Mouse (Mus musculus): ENCODE data around the gene Hltf.
"Not testable (repeated sequence)": the region's sequence is repeated elsewhere in the genome, so short reads cannot be mapped to it uniquely, and the experiment has no call there.

Hltf gene

GRCm38 (mm10) chr3:20057306-20058196, at the start of gene Hltf:
Hltf (plus strand) TSS chr3:20057811.
- DNase-seq (ENCODE audit: low read depth, low spot score): peak; percentile 98

DNA sequence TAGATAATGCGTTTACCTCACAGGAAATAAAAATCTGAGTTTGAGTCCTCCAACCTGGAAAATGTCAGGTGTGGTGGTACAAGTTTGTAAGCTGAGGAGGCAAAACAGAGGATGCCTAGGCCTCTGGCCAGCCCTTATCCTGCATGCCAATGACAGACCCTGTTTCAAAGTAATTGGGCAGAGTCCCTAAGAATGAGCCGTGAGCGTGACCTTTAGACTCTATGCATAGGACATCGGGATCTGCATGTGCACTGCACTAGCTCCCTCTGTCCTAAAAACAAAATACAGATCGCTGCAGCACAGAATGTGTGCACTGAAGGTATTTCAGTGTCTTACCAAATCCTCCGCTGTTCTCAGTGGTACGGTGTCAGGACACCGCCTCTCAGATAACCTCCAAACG, 47.1 kb upstream of the Hltf start:
- no peak for DNase-seq (ENCODE audit: low read depth, low spot score)

DNA sequence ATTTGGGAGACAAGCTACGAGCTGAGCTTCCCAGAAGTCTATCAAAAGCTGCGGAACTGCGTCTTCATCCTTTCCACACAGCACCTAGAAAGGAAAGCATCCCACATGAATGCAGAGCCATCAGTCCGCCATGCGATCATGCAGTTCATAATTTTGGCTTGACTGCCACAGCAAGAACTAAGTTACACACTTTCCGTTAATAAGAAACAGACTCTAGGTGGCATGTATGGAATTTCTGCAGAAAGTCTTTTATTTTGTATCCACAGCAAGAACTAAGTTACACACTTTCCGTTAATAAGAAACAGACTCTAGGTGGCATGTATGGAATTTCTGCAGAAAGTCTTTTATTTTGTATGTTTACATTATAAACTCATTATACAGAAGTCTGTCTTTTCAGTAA, 46.7 kb upstream of the Hltf start:
- DNase-seq (ENCODE audit: low read depth, low spot score): not testable (repeated sequence)

GRCm38 (mm10) chr3:20014454-20014853, 43.2 kb upstream of the Hltf start:
- no peak for DNase-seq (ENCODE audit: low read depth, low spot score)

DNA sequence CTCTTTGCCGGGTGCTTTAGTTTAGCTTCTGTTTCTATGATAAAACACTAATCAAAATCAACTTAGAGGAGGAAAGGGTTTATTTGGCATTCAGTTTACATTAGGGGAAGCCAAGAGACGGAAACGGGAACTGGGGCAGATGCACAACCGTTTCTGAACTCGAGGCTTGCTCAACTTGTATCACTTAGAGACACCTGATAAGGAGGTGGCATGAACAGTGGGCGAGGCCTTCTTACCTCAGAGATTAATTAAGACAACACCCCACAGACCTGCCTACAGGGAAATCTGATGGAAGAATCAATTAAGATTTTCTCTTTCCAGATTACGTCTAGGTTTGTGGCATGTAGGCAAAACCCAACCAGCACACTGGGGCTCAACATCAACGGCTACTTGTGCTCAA, 39.5 kb upstream of the Hltf start:
- no peak for DNase-seq (ENCODE audit: low read depth, low spot score)

- no peak for DNase-seq (ENCODE audit: low read depth, low spot score)
These were observed 33.8 kb upstream of the Hltf start for GRCm38 (mm10) chr3:20023832-20024231.

GRCm38 (mm10) chr3:20026481-20026880, 31.1 kb upstream of the Hltf start:
- DNase-seq (ENCODE audit: low read depth, low spot score): no peak

DNA sequence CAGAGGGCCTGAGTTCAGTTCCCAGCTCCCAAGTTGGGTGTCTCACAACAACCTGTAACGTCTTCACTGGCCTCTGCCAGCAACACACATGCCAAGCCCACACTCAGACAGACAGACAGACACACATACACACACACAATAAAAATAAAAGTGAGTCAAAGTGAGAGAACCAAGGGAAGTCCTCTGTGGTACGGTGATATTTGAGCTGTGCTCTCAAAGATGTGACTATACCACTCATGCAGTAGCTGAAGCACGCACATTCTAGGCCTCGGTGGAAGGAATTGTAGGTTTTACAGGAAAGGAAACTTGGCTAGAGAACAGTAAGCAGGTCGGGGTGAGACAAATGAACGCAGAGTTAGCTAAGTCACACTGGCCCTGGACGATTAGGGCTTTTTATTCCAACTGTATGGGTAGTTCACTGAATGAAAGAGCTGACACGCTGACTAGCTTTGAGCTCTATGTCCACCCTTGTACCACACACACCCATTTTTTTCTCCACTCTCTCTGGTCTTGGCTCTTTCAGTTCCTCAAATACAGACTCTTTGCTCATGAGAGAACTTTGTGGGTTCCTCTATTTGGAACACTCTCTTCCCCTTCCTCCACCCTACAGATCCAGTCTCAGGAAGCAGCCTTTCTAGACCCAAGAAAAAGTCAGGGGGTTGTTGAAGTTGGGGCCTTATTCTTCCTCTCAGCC, 30.5 kb upstream of the Hltf start:
- DNase-seq (ENCODE audit: low read depth, low spot score): peak; percentile 60

DNA sequence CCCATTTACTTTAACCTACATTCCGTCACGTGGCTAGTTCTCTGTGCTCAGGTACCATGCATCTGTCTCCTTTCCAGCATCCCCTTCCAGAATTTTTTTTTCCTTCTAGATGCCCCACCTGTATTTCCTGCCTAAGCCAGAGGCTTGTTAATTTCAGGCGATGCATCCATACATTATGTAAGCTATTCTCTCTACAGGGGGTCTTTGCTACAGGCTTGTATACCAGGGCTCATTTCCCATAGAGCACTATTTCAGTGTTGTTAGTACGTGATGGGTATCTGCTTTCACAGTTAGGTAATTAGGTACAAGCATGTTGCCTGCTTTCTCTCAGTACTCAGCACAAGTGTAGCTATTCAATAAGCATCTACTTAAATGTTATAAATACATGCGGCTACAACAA, 29.8 kb upstream of the Hltf start:
- DNase-seq (ENCODE audit: low read depth, low spot score): no peak

GRCm38 (mm10) chr3:20028640-20029039, 29.0 kb upstream of the Hltf start:
- no peak for DNase-seq (ENCODE audit: low read depth, low spot score)

- DNase-seq (ENCODE audit: low read depth, low spot score): no peak
These were observed 26.8 kb upstream of the Hltf start for GRCm38 (mm10) chr3:20030807-20031206.

DNA sequence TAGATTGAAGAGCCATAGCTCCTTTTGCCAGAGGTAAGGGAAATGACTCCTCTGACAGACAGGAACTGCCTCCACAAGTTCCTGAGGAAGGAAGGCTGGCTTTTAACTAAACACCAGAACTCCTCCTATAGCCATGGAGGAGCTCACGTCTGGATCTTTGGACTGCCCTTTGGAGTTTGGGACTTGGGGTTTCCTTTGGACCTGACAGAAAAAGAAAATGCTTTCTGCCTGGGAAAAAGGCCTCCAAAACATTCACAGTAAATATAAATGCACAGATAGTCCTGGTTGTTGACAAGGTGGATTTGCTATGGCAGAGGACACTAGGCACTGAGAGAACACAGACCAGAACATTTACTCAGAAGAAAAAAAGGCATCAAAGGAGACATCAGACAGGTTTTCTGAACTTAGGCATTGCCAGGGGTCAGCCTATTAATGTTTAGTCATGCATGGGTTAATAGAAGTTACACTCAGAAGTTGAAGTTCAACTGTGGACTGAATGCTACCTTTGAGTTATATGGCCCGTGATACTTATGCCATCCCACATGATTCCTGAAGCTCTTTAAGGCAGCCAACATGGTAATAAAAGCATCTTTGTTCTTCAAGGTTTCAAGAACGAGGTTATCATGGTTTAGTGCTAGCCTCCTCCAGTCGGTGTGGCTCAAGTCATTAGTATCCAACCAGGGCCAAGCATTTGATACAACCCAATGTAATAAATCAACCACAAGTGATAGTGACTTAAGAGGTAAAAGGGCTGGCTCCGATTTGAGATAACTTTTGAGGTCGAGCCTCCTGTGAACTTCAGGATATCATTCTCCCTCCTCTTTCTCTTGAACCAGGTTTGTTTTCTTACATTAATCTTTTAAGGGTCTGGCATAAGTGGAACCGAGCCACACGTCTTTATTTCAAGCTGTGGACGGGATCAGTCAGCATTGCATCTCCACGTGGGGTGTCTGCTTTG, 23.6 kb upstream of the Hltf start:
- no peak for DNase-seq (ENCODE audit: low read depth, low spot score)

DNA sequence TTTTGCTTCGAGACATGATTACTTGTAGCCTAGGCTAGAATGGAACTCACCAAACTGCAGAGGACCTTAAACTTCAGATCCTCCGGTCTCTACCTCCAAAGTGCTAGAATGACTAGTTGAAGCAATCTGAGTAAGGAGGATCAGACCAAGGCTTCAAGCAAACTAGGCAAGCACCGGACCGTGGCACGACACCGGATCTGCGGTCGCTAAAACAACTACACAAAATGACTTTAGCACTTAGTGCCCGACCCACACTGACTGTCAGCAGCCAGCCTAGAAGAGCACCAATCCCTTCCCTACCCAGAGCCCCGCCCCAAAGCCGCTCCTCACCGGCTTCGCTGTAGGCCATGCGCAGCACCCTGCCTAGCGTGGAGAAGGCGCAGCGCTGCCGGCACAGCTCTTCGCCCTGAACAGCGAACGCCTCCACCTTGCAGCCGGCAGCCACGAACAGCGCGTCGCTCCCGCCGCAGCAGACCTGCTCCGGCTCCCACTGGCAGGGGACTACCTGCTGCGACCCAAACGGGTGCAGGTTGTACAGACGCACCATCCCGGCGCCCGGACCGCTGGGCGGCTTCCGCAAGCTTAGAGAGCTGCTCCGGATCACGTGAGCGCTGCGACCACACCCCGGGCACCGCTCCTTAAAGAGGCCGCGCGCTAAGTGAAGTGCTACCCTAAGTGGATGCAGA, 22.7 kb upstream of the Hltf start, which contains the start of gene Hps3:
TSS of gene Hps3 (minus strand) at position 597 of the 686 bp plus-strand sequence.
- DNase-seq (ENCODE audit: low read depth, low spot score): peak; percentile 96

DNA sequence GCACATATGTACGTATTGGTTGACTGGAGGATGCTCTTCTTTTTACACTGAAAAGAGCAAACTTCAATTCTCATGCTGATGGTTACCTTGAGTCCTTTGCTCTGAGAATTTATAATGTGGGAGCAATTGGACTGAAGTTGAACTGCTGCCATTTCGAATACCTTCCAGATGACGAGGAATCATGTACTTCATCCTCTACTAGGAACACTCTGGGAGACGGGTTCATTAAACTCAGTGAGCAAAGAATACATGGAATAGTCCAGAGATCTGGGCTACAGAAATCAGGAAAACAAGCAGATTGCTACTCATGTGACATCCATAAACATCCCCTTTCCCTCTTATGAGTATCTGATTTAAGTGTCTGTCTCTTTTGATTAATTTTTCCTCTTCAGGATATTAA, 21.5 kb upstream of the Hltf start:
- DNase-seq (ENCODE audit: low read depth, low spot score): no peak

GRCm38 (mm10) chr3:20041461-20041860, 16.1 kb upstream of the Hltf start:
- not testable (repeated sequence) for DNase-seq (ENCODE audit: low read depth, low spot score)

DNA sequence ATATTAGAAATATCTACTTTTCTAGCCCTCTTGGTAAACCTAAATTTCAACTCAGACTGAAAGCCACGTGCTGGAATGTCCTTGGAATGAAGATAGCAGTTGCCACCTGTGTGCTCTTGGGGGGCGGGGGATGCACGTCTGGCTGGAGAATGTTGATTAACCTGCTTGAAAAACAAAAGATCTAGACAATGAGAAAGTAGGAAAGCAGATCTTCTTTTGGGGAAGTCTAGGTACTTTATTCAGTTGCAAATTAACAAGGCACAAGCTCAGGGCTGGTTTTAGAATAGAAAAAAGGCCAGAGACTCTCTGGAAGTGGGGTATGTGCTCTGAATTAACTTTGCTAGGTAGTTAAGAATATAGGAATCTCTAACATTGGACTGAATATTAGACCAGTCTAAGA, 12.9 kb upstream of the Hltf start:
- not testable (repeated sequence) for DNase-seq (ENCODE audit: low read depth, low spot score)

- DNase-seq (ENCODE audit: low read depth, low spot score): peak; percentile 61
These were observed 558 bp downstream of the Hltf start for GRCm38 (mm10) chr3:20058197-20058541.

DNA sequence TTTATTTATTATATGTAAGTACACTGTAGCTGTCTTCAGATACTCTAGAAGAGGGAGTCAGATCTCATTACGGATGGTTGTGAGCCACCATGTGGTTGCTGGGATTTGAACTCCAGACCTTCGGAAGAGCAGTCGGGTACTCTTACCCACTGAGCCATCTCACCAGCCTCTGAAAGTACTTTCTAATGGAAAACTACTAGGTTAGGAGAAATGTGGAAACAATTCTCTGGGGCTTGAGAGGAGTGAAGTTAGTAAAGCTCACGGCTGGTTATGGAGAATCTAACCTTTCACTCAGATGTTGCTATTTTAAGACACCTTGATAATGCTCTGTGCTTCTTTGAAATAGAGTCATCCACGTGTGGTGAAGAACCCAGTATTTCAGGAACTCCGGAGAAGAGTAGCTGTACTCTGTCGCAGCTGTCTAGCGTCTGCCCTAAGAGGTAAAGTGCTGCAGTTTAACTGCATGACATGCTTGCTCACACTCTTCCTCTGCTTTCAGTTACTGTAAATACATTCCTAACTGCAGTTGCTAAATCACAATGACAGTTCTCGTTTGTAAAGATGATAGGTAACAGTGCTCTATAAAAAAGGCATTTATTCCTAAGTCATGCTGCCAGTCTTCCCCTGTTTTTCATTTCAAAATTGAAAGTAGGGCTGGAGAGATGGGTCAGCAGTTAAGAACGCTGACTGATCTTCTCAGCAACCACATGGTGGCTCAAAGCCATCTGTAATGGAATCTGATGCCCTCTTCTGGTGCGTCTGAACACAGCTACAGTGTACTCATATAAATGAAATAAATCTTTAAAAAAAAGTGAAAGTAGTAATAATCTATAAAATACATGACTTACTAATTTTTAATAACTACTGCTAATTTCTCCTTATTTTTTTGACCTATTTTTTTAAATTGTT, 18.8 kb downstream of the Hltf start:
- DNase-seq (ENCODE audit: low read depth, low spot score): peak; percentile 28

- DNase-seq (ENCODE audit: low read depth, low spot score): no peak
These were observed 24.6 kb downstream of the Hltf start for GRCm38 (mm10) chr3:20082161-20082560.

- DNase-seq (ENCODE audit: low read depth, low spot score): no peak
These were observed 46.2 kb downstream of the Hltf start for GRCm38 (mm10) chr3:20103830-20104229.
